Mouse (Mus musculus) heart, postnatal 25 days (tissue): ENCODE measurements at regions not wholly inside any gene's neighbourhood (a gene's known extent, or its start where the extent isn't known, plus 50 kb on each side); places are given as distances from the start of the nearest gene placed in this dataset.
"Not testable (repeated sequence)": the region's sequence is repeated elsewhere in the genome, so short reads cannot be mapped to it uniquely, and the experiment has no call there.

Experiments
- DNase-seq: peaks from one replicate; pipeline ENCODE4 v3.0.0; 2022; ENCODE audit warnings: low spot score
- intact Hi-C: fragments of 180-260 bp; cut with DNase I; formaldehyde crosslinking; loops from one replicate; pipeline ENCODE4 v1.15.1; 2025

DNA sequence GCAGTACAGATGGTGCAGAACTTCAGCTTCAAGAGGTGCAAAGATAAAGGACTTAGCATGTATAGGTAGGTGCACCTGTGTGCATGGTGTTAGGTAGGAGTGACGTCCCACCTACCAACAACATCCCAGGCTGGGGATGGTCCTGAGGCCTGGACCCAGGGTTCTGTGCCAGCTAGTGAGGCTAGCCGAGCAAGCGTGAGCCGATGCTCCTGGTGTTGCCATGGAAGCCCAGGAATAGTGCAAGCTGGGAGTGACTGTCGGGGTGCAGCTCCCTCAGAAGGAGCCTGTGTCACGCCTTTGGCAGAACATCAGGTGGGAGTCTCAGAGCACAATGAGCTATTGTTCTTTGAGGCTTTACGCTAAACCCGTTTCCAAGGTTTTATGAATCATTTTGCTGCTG lies 209.9 kb downstream of the 3100002H09Rik start:
- DNase-seq = no peak
- intact Hi-C loops = no loop called here

DNA sequence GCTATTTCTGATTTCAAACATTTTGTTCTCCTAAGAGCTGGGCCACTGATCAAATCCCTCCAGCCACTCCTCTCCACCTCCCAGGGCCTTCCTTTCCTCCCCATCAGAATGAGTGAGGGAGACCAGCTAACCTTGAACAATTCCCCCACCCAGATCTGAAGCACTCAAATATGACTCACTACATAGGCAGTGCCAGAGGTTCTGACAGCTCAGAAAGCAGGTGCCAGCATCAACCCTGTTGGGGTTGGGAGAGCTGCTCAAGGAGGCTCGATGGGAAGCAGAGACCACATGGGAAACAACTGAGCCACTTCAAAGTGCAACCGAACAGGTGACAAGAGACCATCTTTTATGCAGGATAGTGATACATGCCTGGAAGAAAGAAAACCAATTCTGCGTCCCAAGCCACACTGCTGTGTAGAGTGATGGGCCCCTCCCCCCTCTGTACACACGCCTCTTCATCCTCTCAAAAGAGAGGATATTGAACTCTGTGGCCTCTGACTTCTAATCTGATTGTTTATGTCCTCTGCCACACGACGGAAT lies 210.4 kb downstream of the 3100002H09Rik start:
- DNase-seq = no peak
- intact Hi-C loops = no loop called here

DNA sequence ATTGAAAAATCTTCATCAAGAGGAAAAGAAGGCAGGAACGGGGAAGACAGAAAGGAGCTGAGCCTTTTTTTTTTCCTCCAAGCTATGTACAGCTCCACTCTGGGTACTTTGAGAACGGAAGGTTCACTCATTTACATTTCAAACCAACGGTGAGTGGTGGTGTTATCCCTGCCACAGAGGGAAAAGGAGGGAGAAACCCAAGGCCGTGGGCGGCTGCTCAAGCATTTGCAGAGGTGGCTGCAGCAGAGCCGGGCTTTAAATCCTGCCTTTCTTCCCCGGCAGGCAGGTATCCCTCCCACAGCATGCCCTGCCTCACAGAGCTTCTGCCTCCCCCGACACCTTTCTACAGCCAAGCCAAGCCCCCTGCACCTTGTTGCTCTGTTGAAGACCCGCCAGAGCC lies 212.2 kb downstream of the 3100002H09Rik start:
- DNase-seq = no peak
- intact Hi-C loops = no loop called here

DNA sequence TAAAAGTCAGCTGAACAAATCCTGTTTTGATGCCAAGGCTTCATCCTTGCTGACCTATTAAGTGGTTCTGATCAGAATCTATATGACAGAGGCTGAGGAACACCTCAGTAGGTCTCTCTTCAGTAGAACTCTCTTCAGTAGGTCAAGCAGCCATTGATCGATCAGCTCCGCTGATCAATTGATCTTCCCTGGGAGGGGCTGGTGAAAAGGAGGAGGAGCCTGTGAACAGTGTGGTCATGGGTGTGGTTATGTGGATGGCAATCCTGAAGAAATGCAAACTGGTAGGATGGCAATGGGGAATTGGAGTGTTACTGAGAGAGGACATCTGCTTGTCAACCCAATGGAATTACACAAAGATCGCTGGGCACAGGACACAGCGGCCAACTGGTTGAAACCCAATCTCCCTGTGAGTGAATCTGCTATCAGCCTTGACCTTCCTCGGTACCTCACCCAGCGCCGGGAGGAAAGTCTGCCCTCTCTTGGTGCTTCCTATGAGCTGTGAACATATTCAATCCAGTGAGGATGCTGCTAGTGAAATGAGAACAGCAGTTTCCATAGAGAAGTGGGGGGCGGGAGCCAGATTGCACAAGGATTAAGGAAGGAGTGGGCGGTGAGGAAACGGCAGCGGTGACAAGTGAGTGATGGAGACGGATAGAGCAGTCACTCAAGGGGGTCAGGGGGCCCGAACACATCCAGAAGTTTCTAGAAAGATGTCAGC lies 213.9 kb downstream of the 3100002H09Rik start:
- no peak for DNase-seq
- intact Hi-C loops = no loop called here

- DNase-seq = no peak
Measured at GRCm38 (mm10) chr4:124395966-124396395, 214.6 kb downstream of the 3100002H09Rik start.

GRCm38 (mm10) chr4:124395069-124395965 lies 215.3 kb downstream of the 3100002H09Rik start:
- DNase-seq = no peak
- intact Hi-C loops = no loop called here

More at GRCm38 (mm10) chr4:124395966-124396395, 214.6 kb downstream of the 3100002H09Rik start:
- intact Hi-C loops = no loop called here

- intact Hi-C loops = no loop called here
- DNase-seq = no peak
Measured at GRCm38 (mm10) chr4:124393595-124393994, 217.0 kb downstream of the 3100002H09Rik start.

GRCm38 (mm10) chr4:124389067-124389466 lies 221.5 kb downstream of the 3100002H09Rik start:
- DNase-seq = no peak
- intact Hi-C loops = no loop called here

DNA sequence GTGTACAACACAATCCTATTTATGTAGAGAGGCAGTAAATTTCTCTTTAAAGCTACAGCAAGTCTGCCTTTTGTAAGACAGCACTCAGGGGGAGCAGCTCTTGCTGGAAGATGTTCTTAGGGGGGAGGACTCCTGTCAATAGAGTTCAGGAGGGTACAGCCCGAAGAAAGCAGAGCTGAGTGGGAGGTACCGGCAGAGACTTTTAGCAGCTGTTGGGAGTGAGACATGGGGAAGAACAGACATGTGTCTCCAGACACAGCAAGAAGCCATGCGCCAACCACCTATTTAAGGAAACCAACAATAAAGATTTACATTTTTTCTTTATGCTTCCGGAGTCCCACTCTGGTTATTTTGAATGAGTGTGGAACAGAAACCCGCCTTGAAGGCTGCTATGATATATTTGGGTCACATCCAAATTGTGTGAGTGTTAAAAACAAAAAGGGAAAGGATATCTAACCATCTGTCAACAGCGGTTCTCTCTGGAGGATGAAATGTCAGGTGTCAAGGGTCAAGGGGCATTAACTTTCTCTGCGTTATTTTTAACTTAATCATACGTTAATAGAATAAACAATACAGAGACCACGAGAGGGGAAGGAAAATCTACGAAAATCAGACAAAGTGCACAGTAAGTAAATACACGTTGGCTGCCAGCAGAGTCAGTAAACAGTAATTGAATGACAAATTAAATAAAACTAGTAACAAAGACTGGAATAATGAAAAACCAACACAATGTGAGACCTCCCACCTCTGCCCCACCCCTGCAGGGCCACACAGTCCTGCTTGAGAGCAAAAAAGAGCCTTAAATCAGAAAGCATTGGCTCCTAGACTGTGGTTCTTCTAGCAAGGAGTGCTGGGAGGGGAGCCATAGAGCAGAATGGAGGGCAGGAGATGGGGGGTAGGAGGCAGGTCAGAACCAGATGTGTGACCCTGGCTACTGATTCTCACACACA lies 225.2 kb downstream of the 3100002H09Rik start:
- intact Hi-C loops = no loop called here
- DNase-seq = no peak

- DNase-seq = no peak
- intact Hi-C loops = no loop called here
Measured at GRCm38 (mm10) chr4:124376504-124376903, 234.1 kb downstream of the 3100002H09Rik start.

DNA sequence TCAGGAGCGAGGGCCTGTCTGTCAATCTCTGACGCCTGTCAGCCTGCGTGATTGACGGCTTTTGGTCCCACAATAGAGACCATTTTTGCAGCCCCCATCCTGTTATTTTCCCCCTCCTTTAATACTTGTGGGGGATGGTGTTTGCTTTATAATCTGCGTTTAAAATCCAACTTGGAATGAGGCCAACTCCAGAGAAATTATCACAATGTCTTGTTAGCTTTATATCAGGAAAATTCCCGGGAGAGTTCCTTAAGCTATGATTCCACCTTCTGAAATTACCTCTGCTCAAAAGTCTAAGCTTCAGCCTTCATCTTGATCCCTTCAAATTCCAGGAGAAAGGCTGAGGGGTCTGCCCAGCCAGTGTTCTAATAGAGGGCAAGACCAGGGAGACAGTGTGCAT lies 235.0 kb downstream of the 3100002H09Rik start:
- no peak for DNase-seq
- intact Hi-C loops = no loop called here

GRCm38 (mm10) chr4:124368831-124369230 lies 241.8 kb downstream of the 3100002H09Rik start:
- intact Hi-C loops = no loop called here
- no peak for DNase-seq

GRCm38 (mm10) chr4:124368085-124368484 lies 242.5 kb downstream of the 3100002H09Rik start:
- DNase-seq = no peak
- intact Hi-C loops = no loop called here

DNA sequence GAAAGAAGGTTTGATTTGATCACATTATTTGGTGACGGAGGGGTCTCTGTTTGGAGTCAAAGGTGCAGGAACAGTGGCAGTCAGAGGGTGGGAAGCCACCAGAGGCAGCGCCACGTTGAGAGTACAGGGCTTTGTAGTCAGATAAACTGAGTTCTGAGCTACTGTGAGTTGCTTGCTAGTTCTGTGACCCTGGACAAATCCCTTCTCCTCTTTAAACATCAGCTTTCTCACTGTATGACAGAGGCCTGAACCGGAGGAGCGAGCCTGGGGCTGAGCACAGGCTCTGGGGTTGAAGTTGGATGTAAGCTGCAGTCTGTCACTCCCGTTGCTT lies 250.1 kb downstream of the 3100002H09Rik start:
- DNase-seq = no peak
- intact Hi-C loops = no loop called here

DNA sequence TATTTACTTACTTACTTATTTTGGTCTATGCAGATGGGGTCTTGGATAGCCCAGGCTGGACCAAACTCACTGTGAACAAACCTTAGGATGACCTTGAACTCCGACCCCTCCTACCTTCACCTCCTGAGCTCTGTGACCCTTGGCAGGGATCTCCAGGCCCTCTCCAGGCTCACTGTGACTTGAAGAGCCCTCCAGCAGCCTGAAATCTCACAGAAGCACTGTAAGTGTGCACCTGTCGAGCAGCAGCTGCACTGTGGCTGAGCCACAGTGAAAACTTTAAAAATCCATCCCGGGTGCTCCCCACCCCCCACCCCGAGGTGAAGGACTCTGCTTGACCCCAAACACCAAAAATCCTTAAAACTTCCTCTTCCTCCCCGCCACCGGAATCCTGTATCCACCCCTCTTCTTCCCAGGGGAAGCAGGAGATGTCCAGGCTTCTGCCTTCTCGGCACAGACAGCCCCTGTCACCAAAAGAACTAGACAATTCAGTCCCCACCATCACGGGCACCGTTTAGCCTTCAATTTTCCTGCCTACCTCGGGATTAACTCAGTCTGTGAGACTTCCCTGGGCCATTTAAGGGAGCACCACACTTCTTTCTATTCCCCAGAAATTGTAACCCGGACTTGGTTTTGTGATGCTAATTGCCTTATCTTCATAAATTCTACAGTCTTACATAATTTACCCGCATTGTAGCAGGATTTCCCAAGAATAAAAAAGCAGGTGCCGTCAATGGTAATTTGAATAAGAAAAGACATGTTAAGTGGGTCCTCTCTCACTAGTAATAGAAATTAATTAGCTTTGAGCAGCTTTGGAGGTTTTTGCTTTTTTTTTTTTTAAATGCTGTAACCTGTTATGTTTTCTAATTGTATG lies 250.7 kb downstream of the 3100002H09Rik start:
- intact Hi-C loops = no loop called here
- DNase-seq = no peak

DNA sequence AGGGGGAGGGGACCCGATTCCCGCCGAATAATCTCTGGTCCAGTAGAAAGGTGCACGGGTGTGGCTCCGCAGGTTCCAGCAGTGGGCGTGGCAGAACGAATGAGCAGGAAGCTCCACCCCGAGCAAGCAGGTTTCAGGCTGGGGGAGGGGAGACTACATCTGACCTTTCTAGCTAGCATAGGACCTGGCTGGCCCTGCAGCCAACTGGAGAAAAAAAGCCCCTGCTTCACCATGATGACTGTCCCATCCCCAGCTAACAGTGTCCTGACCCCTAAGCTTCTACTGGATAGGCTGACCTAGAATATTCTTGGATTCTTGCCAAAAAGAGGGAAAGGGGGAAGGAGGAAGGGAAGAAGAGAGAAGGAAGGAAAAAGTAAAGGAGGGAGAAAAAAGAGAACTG lies 252.1 kb downstream of the 3100002H09Rik start:
- DNase-seq, intact Hi-C loops: not testable (repeated sequence)

GRCm38 (mm10) chr4:124350361-124350760 lies 260.2 kb downstream of the 3100002H09Rik start:
- intact Hi-C loops = no loop called here
- no peak for DNase-seq

DNA sequence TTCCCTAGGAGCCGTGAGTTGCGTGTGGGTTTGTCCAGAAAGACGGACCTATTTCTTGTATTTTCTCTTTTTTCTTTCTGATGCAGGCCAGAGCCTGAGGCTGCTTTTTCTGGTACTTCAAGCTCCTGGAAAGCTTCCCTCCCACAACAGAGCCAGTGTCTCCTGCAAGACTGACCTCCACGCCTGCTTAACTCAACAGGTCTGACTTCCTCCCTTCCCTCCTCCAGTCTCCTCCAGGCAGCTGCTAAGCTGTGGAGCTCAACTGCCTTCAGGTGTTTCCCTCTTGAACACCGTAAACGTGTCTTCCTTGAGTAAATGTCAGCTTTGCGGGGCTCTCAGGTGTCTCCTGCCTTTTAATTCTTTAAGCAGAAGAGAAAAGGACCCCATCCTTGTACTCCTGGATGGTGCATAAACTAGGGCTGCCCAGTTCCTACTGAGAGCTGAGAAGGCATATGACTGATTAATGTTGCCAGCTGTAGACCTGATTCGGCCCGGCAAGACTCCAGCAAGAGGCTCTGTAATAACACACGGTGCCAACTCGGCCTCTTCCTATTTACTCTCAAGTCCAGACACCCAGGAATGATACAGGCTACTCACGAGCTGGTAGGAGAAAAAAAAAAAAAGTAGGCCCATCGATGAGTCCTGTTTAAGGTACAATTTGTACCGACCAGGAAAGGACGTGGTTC lies 260.9 kb downstream of the 3100002H09Rik start:
- no peak for DNase-seq
- intact Hi-C loops = no loop called here
